Comparison of ENCODE assay signal across 26 mouse cellular contexts in genomic region chr4:45480595-45480994, GRCm38 (mm10). TPM values are rescaled to one million over a fixed set of nuclear protein-coding genes. Genes with fewer than 3 reads are reported as not detected.
DNase-seq lines count a peak whose midpoint lies in the region; ATAC-seq and TF ChIP-seq lines count a peak whose summit lies in the region.
"Had no signal": no experiment of that assay in that cellular context is flagged by ENCODE, and none has a peak within 500 bp of the region (broad histone marks: within the 10 kb centered on the region; RNA-seq: fewer than 3 reads in every experiment).

No protein-coding gene starts in this region.

- WGBS in heart, embryonic 10.5 days, result 72% methylated on average over 3 of the region's 3 CpGs
- WGBS in heart, adult 2 months, result 60% methylated on average over 3 of the region's 3 CpGs
- 64% methylated on average over 3 of the region's 3 CpGs for WGBS in heart, postnatal 0 days
- WGBS in liver, embryonic 13.5 days (ENCODE audit: insufficient replicate concordance), result 55% methylated on average over 3 of the region's 3 CpGs
- WGBS in midbrain, embryonic 15.5 days, result 68% methylated on average over 3 of the region's 3 CpGs

- no peak overlapping the region for H3K4me2 ChIP-seq in heart, postnatal 0 days (ENCODE audit: low read depth, low read length)
- no peak overlapping the region for H3K4me2 ChIP-seq in liver, embryonic 13.5 days
- no peak overlapping the region for H3K4me2 ChIP-seq in midbrain, embryonic 15.5 days
- H3K4me2 ChIP-seq: embryonic facial prominence, embryonic 12.5 days; forebrain, embryonic 12.5 days; intestine, embryonic 15.5 days; limb, embryonic 15.5 days; midbrain, embryonic 11.5 days had no signal

- no peaks in the 10 kb centered on the region for H3K9me3 ChIP-seq in heart, embryonic 10.5 days
- no peaks in the 10 kb centered on the region for H3K9me3 ChIP-seq in heart, postnatal 0 days (replicated peaks; ENCODE audit: control insufficient read depth, low read length)
- no peaks in the 10 kb centered on the region for H3K9me3 ChIP-seq in ES-E14 (ENCODE audit: control insufficient read depth, insufficient read depth, low read depth, low read length)
- no peaks in the 10 kb centered on the region for H3K9me3 ChIP-seq in liver, embryonic 13.5 days (replicated peaks)
- no peaks in the 10 kb centered on the region for H3K9me3 ChIP-seq in midbrain, embryonic 15.5 days
- H3K9me3 ChIP-seq: embryonic facial prominence, embryonic 12.5 days; forebrain, embryonic 12.5 days; G1E; hindbrain, embryonic 10.5 days; intestine, embryonic 15.5 days; limb, embryonic 15.5 days had no signal

- no peak for TF ChIP-seq CTCF in heart, adult 2 months (IDR thresholded peaks at IDR 0.05)
- TF ChIP-seq CTCF in heart, postnatal 0 days (IDR thresholded peaks at IDR 0.05; ENCODE audit: low read depth), result no peak

- no peak for ATAC-seq in heart, postnatal 0 days (ENCODE audit: insufficient read depth, low read depth)
- no peak for ATAC-seq in liver, embryonic 13.5 days (ENCODE audit: low read depth)
- ATAC-seq in midbrain, embryonic 15.5 days (replicated peaks), result no peak
- ATAC-seq: CD4-positive, CD25-positive, alpha-beta regulatory T cell, adult 4 months; hindbrain, embryonic 16.5 days; intestine, embryonic 15.5 days had no signal

- H3K4me3 ChIP-seq in heart, embryonic 10.5 days, result no peak overlapping the region
- no peak overlapping the region for H3K4me3 ChIP-seq in heart, adult 2 months
- no peak overlapping the region for H3K4me3 ChIP-seq in heart, postnatal 0 days (ENCODE audit: low read depth, low read length)
- H3K4me3 ChIP-seq in ES-E14 (ENCODE audit: insufficient read depth in 1 of 2, low read depth in 1 of 2, low read length in 2 of 2, poor library complexity in 1 of 2, severe bottlenecking in 1 of 2), result no peak overlapping the region
- H3K4me3 ChIP-seq in liver, embryonic 13.5 days (replicated peaks), result no peak overlapping the region
- no peak overlapping the region for H3K4me3 ChIP-seq in midbrain, embryonic 15.5 days
- H3K4me3 ChIP-seq: embryonic facial prominence, embryonic 12.5 days; forebrain, embryonic 12.5 days; hindbrain, embryonic 10.5 days; intestine, embryonic 15.5 days; left cerebral cortex, adult 2 months; limb, embryonic 15.5 days had no signal

- no peak overlapping the region for H3K9ac ChIP-seq in heart, adult 2 months (ENCODE audit: low read depth, low read length)
- no peak overlapping the region for H3K9ac ChIP-seq in heart, postnatal 0 days (replicated peaks; ENCODE audit: low read depth, low read length)
- no peak overlapping the region for H3K9ac ChIP-seq in ES-E14 (ENCODE audit: insufficient read depth, low read depth, low read length, poor library complexity, severe bottlenecking)
- peak overlapping the region; percentile 65 for H3K9ac ChIP-seq in liver, embryonic 13.5 days
- H3K9ac ChIP-seq in midbrain, embryonic 15.5 days, result no peak overlapping the region
- H3K9ac ChIP-seq: embryonic facial prominence, embryonic 12.5 days; forebrain, embryonic 12.5 days; intestine, embryonic 15.5 days; limb, embryonic 15.5 days had no signal

- H3K79me2 ChIP-seq in heart, adult 2 months (replicated peaks; ENCODE audit: control insufficient read depth, insufficient read depth, low read length), result no peaks in the 10 kb centered on the region

- TF ChIP-seq EP300 in heart, adult 2 months (IDR thresholded peaks at IDR 0.05; ENCODE audit: insufficient read depth, low read depth, low read length), result no peak
- TF ChIP-seq EP300 in heart, postnatal 0 days (IDR thresholded peaks at IDR 0.05; ENCODE audit: low read depth), result no peak

- TF ChIP-seq POLR2A in heart, adult 2 months (IDR thresholded peaks at IDR 0.05; ENCODE audit: insufficient read depth, low read depth, low read length), result no peak

- H3K27ac ChIP-seq in heart, embryonic 10.5 days, result peak overlapping the region; percentile 87
- no peak overlapping the region for H3K27ac ChIP-seq in heart, adult 2 months
- peak overlapping the region; percentile 32; the same call in 1 of the 2 replicates for H3K27ac ChIP-seq in heart, postnatal 0 days (ENCODE audit: low read depth)
- no peak overlapping the region for H3K27ac ChIP-seq in ES-E14 (ENCODE audit: insufficient read depth, low read depth, low read length, poor library complexity, severe bottlenecking)
- H3K27ac ChIP-seq in liver, embryonic 13.5 days, result peak overlapping the region; percentile 100
- H3K27ac ChIP-seq in midbrain, embryonic 15.5 days, result no peak overlapping the region
- H3K27ac ChIP-seq: embryonic facial prominence, embryonic 12.5 days; forebrain, embryonic 12.5 days; hindbrain, embryonic 10.5 days; intestine, embryonic 15.5 days; left cerebral cortex, adult 2 months; limb, embryonic 15.5 days had no signal

- in situ Hi-C loops in ES-E14 (cut with MboI; ENCODE audit: low sequenced_read_pairs in 2 of 2, unreplicated experiment in 2 of 2), result no loop called here

- 0 out of 2 replicates have a peak, but pooled peaks cover 6% of the 10 kb centered on the region for H3K36me3 ChIP-seq in heart, embryonic 10.5 days
- H3K36me3 ChIP-seq in heart, adult 2 months (ENCODE audit: control insufficient read depth, insufficient read depth, low read length), result peaks cover 4% of the 10 kb centered on the region
- H3K36me3 ChIP-seq in heart, postnatal 0 days (replicated peaks; ENCODE audit: control insufficient read depth, insufficient read depth, low read length), result no peaks in the 10 kb centered on the region
- peaks cover 7% of the 10 kb centered on the region; the same call in 1 of the 2 replicates for H3K36me3 ChIP-seq in ES-E14 (ENCODE audit: control insufficient read depth, insufficient read depth, low read length, poor library complexity, severe bottlenecking)
- H3K36me3 ChIP-seq in liver, embryonic 13.5 days, result peaks cover 22% of the 10 kb centered on the region
- no peaks in the 10 kb centered on the region for H3K36me3 ChIP-seq in midbrain, embryonic 15.5 days (replicated peaks)
- H3K36me3 ChIP-seq: embryonic facial prominence, embryonic 12.5 days; forebrain, embryonic 12.5 days; G1E; hindbrain, embryonic 10.5 days; intestine, embryonic 15.5 days; limb, embryonic 15.5 days had no signal

- intact Hi-C loops in heart, adult 2 months (cut with DNase I), result no loop called here

- H3K4me1 ChIP-seq in heart, embryonic 10.5 days, result peaks cover 99% of the 10 kb centered on the region
- peaks cover 14% of the 10 kb centered on the region for H3K4me1 ChIP-seq in heart, adult 2 months (ENCODE audit: control insufficient read depth, insufficient read depth, low read length)
- H3K4me1 ChIP-seq in heart, postnatal 0 days (ENCODE audit: control insufficient read depth, insufficient read depth), result peaks cover 75% of the 10 kb centered on the region
- H3K4me1 ChIP-seq in ES-E14 (ENCODE audit: control insufficient read depth in 2 of 2, insufficient read depth in 2 of 2, low read length in 2 of 2, poor library complexity in 1 of 2), result peaks cover 10 to 31% of the 10 kb centered on the region in 2 experiments; a peak in 3 of 4 replicates
- H3K4me1 ChIP-seq in liver, embryonic 13.5 days (replicated peaks), result peaks cover 98% of the 10 kb centered on the region
- peaks cover 30% of the 10 kb centered on the region for H3K4me1 ChIP-seq in midbrain, embryonic 15.5 days

- no peak for DNase-seq in heart, embryonic 10.5 days (ENCODE audit: low spot score)
- no peak for DNase-seq in heart, adult 2 months
- no peak for DNase-seq in heart, postnatal 0 days (ENCODE audit: low spot score)
- DNase-seq in heart, postnatal 4 days, result no peak
- DNase-seq in ES-E14 (ENCODE audit: low read depth, low spot score), result no peak
- no peak for DNase-seq in liver, embryonic 13.5 days
- DNase-seq in left cerebral cortex, adult 11 months (ENCODE audit: low spot score), result no peak
- DNase-seq: adrenal gland, adult 8-10 months; cerebellum, adult 18-20 months; cerebellum, postnatal 14 days; kidney, adult 9 months; kidney, postnatal 36 days; lung, postnatal 14 days; thymus, adult 18-20 months; thymus, postnatal 36 days had no signal

- H3K27me3 ChIP-seq in heart, embryonic 10.5 days (ENCODE audit: insufficient read depth, poor library complexity, severe bottlenecking), result peaks cover 12% of the 10 kb centered on the region; the same call in 1 of the 2 replicates
- no peaks in the 10 kb centered on the region for H3K27me3 ChIP-seq in heart, adult 2 months (ENCODE audit: control insufficient read depth, insufficient read depth, low read length)
- H3K27me3 ChIP-seq in heart, postnatal 0 days (ENCODE audit: control insufficient read depth, insufficient read depth, low read length), result no peaks in the 10 kb centered on the region
- no peaks in the 10 kb centered on the region for H3K27me3 ChIP-seq in liver, embryonic 13.5 days
- H3K27me3 ChIP-seq in midbrain, embryonic 15.5 days (replicated peaks), result no peaks in the 10 kb centered on the region
- H3K27me3 ChIP-seq: embryonic facial prominence, embryonic 12.5 days; forebrain, embryonic 12.5 days; intestine, embryonic 15.5 days had no signal

TF ChIP-seq in ES-E14, 5 proteins besides CTCF, POLR2A, EP300 and RAD21:
- peak; percentile 98 for TF ChIP-seq MAFK (IDR thresholded peaks at IDR 0.05; ENCODE audit: insufficient read depth, low read depth, low read length)
- TF ChIP-seq ZNF384 (IDR thresholded peaks at IDR 0.05; ENCODE audit: low read depth, low read length), result no peak
- TF ChIP-seq ZC3H11A (IDR thresholded peaks at IDR 0.05; ENCODE audit: borderline replicate concordance, low read depth, low read length), result no peak

RNA-seq across cellular contexts. Expression of gene Shb, which starts 51.7 kb away (rescaled TPM):
- polyA plus RNA-seq in heart, embryonic 10.5 days (2016; fragmentation: Nextera tagmentation; extraction: Ambion mirVana), result 8.2 and 8.3 TPM in 2 replicates
- 10 to 100 TPM; 27.2 to 43.0 TPM for total RNA-seq in heart, adult 2 months (2021)
- 19.2 and 19.4 TPM in 2 replicates for polyA plus RNA-seq in heart, adult 2 months (2012; rRNA removed)
- total RNA-seq in heart, postnatal 0 days (2014; rRNA removed; ENCODE audit: low replicate concordance), result 54.8 and 79.6 TPM in 2 replicates
- 6.5 and 7.4 TPM in 2 replicates for polyA plus RNA-seq in heart, postnatal 0 days (2015; fragmentation: Nextera tagmentation; extraction: Ambion mirVana)
- 10 to 100 TPM; 69.3 to 70.9 TPM for total RNA-seq in heart, postnatal 4 days (2021)
- 15.0 and 15.9 TPM in 2 replicates for total RNA-seq in ES-E14 (2012; rRNA removed)
- polyA plus RNA-seq in liver, embryonic 13.5 days (2015; fragmentation: Nextera tagmentation; extraction: Ambion mirVana), result 2.3 and 3.0 TPM in 2 replicates
- polyA plus RNA-seq in midbrain, embryonic 15.5 days (2015; fragmentation: Nextera tagmentation; extraction: Ambion mirVana), result 6.3 and 6.7 TPM in 2 replicates
- total RNA-seq: G1E had no signal
- polyA plus RNA-seq: G1E had no signal

Comparison
In these comparisons a context has a peak if more than half of its experiments do, and no peak if none do; other contexts are left out.
1. H3K27ac ChIP-seq: peak in heart, embryonic 10.5 days (single experiment), heart, postnatal 0 days (single experiment) and liver, embryonic 13.5 days (single experiment); none in heart, adult 2 months (single experiment), ES-E14 (single experiment) and midbrain, embryonic 15.5 days (single experiment).